In the genomic region with DNA sequence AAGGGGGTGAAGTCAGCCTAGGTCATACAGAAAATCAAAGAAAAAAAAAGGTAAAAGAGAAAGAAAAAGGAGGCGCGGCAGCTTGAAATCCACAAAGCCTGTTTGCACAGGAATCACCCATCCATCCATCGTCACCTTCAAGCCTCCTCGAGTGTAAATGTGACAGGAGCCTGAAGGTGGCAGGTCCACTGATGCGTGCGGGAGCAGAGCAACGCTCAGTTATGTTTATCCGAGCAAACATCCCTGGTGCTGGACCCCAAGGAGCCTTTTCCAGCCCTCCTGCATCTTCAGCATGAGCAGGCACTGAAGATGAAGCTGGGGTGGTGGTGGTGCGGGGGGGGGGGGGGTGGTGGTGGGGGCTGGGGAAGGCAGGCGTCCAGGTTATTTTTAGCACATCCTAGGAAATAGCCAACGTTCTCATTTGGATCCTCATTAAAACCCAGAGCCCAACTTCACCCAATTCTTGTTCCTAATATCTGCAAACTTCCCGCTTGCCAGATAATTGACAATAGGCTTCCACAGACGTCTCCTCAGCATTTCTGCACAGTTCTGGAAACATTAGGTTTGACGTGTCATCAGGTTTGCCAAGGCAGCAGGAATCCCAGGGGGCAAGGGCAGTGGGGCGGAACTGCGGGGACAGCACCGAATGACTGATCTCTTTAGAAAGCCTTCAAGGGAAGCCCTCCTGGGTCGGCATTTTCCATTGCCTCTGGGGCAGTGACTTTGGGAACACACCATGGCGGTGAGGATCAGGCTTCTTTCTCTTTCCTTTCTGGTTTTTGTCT, we compare ENCODE assay signal across 10 mouse cellular contexts. TPM values are rescaled to one million over a fixed set of nuclear protein-coding genes. Genes with fewer than 3 reads are reported as not detected.
A peak's percentile ranks its signal among the peaks of the same experiment; 100 is the strongest.
DNase-seq lines count a peak whose midpoint lies in the region; ATAC-seq lines count a peak whose summit lies in the region.
"Had no signal": no experiment of that assay in that cellular context is flagged by ENCODE, and none has a peak within 500 bp of the region (broad histone marks: within the 10 kb centered on the region; RNA-seq: fewer than 3 reads in every experiment).

No protein-coding gene starts in this region.

- peaks cover 8% of the 10 kb centered on the region for H3K4me1 ChIP-seq in heart, embryonic 12.5 days (replicated peaks)
- H3K4me1 ChIP-seq: liver, embryonic 15.5 days had no signal

- 23% methylated on average over 19 of the region's 19 CpGs for WGBS in heart, embryonic 12.5 days

- H3K36me3 ChIP-seq in heart, embryonic 12.5 days = no peaks in the 10 kb centered on the region
- H3K36me3 ChIP-seq: liver, embryonic 15.5 days had no signal

- peak overlapping the region; percentile 56 for H3K4me2 ChIP-seq in heart, embryonic 12.5 days
- H3K4me2 ChIP-seq: liver, embryonic 15.5 days had no signal

- peak overlapping the region; percentile 13 for H3K4me3 ChIP-seq in heart, embryonic 12.5 days
- H3K4me3 ChIP-seq: liver, embryonic 15.5 days had no signal

- H3K27me3 ChIP-seq in heart, embryonic 12.5 days (replicated peaks) = no peaks in the 10 kb centered on the region
- H3K27me3 ChIP-seq: liver, embryonic 15.5 days had no signal

- DNase-seq in adrenal gland, adult 2 months = peak; percentile 4
- DNase-seq in adrenal gland, postnatal 25 days = no peak
- no peak for DNase-seq in heart, postnatal 14 days
- DNase-seq in left cerebral cortex, postnatal 4 days = peak; percentile 25
- no peak for DNase-seq in left cerebral cortex, postnatal 14 days (ENCODE audit: low spot score in 2 of 2)
- peak; percentile 13 to 51 for DNase-seq in kidney, postnatal 25 days
- no peak for DNase-seq in layer of hippocampus, postnatal 10 days (ENCODE audit: low spot score in 2 of 2)
- DNase-seq: thymus, adult 18-20 months had no signal

- intact Hi-C loops in heart, postnatal 14 days (cut with DNase I) = no loop called here
- intact Hi-C loops in left cerebral cortex, postnatal 4 days (cut with DNase I) = no loop called here
- intact Hi-C loops in left cerebral cortex, postnatal 14 days (cut with DNase I) = no loop called here

- H3K27ac ChIP-seq in heart, embryonic 12.5 days (ENCODE audit: poor library complexity, severe bottlenecking) = no peak overlapping the region
- H3K27ac ChIP-seq: liver, embryonic 15.5 days had no signal

- H3K9ac ChIP-seq in heart, embryonic 12.5 days = no peak overlapping the region
- H3K9ac ChIP-seq: liver, embryonic 15.5 days had no signal

- H3K9me3 ChIP-seq in heart, embryonic 12.5 days (replicated peaks) = peaks cover 4% of the 10 kb centered on the region; the same call in 1 of the 2 replicates
- H3K9me3 ChIP-seq: liver, embryonic 15.5 days had no signal

- ATAC-seq in heart, embryonic 12.5 days (ENCODE audit: insufficient number of reproducible peaks, low FRiP score) = no peak

RNA-seq across cellular contexts. Expression of a gene that starts 0.9 kb away (rescaled TPM):
- total RNA-seq in adrenal gland, adult 2 months (2021) = under 1 TPM; 0.75 to 0.76 TPM
- polyA plus RNA-seq in adrenal gland, adult 2 months (2012; rRNA removed) = 0.16 and 0.33 TPM in 2 replicates
- total RNA-seq in adrenal gland, postnatal 25 days (2021) = 0.67 TPM in 2 replicates
- polyA plus RNA-seq in heart, embryonic 12.5 days (2016; fragmentation: Nextera tagmentation; extraction: Ambion mirVana) = 15.2 and 17.7 TPM in 2 replicates
- 10 to 100 TPM; 13.7 to 15.8 TPM for total RNA-seq in heart, postnatal 14 days (2021)
- 10 to 100 TPM; 65.4 to 79.4 TPM for total RNA-seq in left cerebral cortex, postnatal 4 days (2021)
- total RNA-seq in left cerebral cortex, postnatal 14 days (2021) = 100 to 1,000 TPM in 1 of 2 experiments, 10 to 100 TPM in 1; 83.3 to 119 TPM
- 10 to 100 TPM; 20.6 to 20.7 TPM for total RNA-seq in layer of hippocampus, postnatal 10 days (2021)

Comparison
In these comparisons a context has a peak if more than half of its experiments do, and no peak if none do; other contexts are left out.
1. DNase-seq: peak in adrenal gland, adult 2 months (single experiment), left cerebral cortex, postnatal 4 days (single experiment) and kidney, postnatal 25 days (2 of 2); none in adrenal gland, postnatal 25 days (single experiment), heart, postnatal 14 days (0 of 2), left cerebral cortex, postnatal 14 days (0 of 2) and layer of hippocampus, postnatal 10 days (0 of 2).